Mouse (Mus musculus): Measurements from ENCODE around the gene Plppr1. TPM values are rescaled to one million over a fixed set of nuclear protein-coding genes. Genes with fewer than 3 reads are reported as not detected.
A peak's percentile ranks its signal among the peaks of the same experiment; 100 is the strongest.

The Plppr1 gene
- 51.6 and 53.5 TPM in 2 replicates for polyA plus RNA-seq (2015; fragmentation: Nextera tagmentation; extraction: Ambion mirVana)

- Histone ChIP-seq H3K4me3 (peak within 1 kb of the TSS; percentile 81), H3K27ac (replicated peaks) (peak within 1 kb of the TSS; percentile 92), H3K9ac (replicated peaks) (peak within 1 kb of the TSS; percentile 85), H3K36me3 (no peaks in the 10 kb centered on the region), H3K4me1 (peaks cover 37% of the 10 kb centered on the region), H3K27me3 (no peaks in the 10 kb centered on the region), H3K9me3 (no peaks in the 10 kb centered on the region), H3K4me2 (replicated peaks) (peak within 1 kb of the TSS; percentile 77)
- under 1% methylated on average over 21 of the region's 21 CpGs for WGBS
- peak; percentile 90 for ATAC-seq (replicated peaks)
Measured at GRCm38 (mm10) chr4:49059021-49059401, at the start of gene Plppr1. TSS of gene Plppr1 (plus strand) at chr4:49059273.

- H3K9ac ChIP-seq (replicated peaks) = no peak overlapping the region
- no peaks in the 10 kb centered on the region for H3K4me1 ChIP-seq
- H3K36me3 ChIP-seq = no peaks in the 10 kb centered on the region
- no peak overlapping the region for H3K27ac ChIP-seq (replicated peaks)
- ATAC-seq (replicated peaks) = no peak
- no peaks in the 10 kb centered on the region for H3K9me3 ChIP-seq
- H3K4me3 ChIP-seq = no peak overlapping the region
- H3K27me3 ChIP-seq = no peaks in the 10 kb centered on the region
- no peak overlapping the region for H3K4me2 ChIP-seq (replicated peaks)
Measured at GRCm38 (mm10) chr4:49016701-49017100, 42.4 kb upstream of the Plppr1 start.

GRCm38 (mm10) chr4:49023221-49023620 lies 35.9 kb upstream of the Plppr1 start:
- Histone ChIP-seq H3K4me3 (no peak overlapping the region), H3K36me3 (no peaks in the 10 kb centered on the region), H3K9ac (replicated peaks) (no peak overlapping the region), H3K4me2 (replicated peaks) (no peak overlapping the region), H3K27me3 (no peaks in the 10 kb centered on the region), H3K4me1 (no peaks in the 10 kb centered on the region), H3K9me3 (no peaks in the 10 kb centered on the region), H3K27ac (replicated peaks) (no peak overlapping the region)
- no peak for ATAC-seq (replicated peaks)
- 82% methylated on average over 1 of the region's 1 CpGs for WGBS

GRCm38 (mm10) chr4:49038311-49038710 lies 20.8 kb upstream of the Plppr1 start:
- 51% methylated on average over 4 of the region's 4 CpGs for WGBS
- no peak overlapping the region for H3K9ac ChIP-seq (replicated peaks)
- no peaks in the 10 kb centered on the region for H3K36me3 ChIP-seq
- no peak for ATAC-seq (replicated peaks)
- no peaks in the 10 kb centered on the region for H3K27me3 ChIP-seq
- H3K4me3 ChIP-seq = no peak overlapping the region
- no peak overlapping the region for H3K27ac ChIP-seq (replicated peaks)
- H3K9me3 ChIP-seq = no peaks in the 10 kb centered on the region
- peaks cover 12% of the 10 kb centered on the region for H3K4me1 ChIP-seq
- no peak overlapping the region for H3K4me2 ChIP-seq (replicated peaks)

GRCm38 (mm10) chr4:49039854-49040253 lies 19.2 kb upstream of the Plppr1 start:
- H3K9me3 ChIP-seq = no peaks in the 10 kb centered on the region
- no peak overlapping the region for H3K27ac ChIP-seq (replicated peaks)
- no peak overlapping the region for H3K9ac ChIP-seq (replicated peaks)
- no peaks in the 10 kb centered on the region for H3K27me3 ChIP-seq
- H3K4me1 ChIP-seq = peaks cover 12% of the 10 kb centered on the region
- WGBS = 67% methylated on average over 3 of the region's 3 CpGs
- H3K4me3 ChIP-seq = no peak overlapping the region
- ATAC-seq (replicated peaks) = no peak
- no peaks in the 10 kb centered on the region for H3K36me3 ChIP-seq
- no peak overlapping the region for H3K4me2 ChIP-seq (replicated peaks)

- H3K27ac ChIP-seq (replicated peaks) = peak overlapping the region; percentile 36
- 64% methylated on average over 1 of the region's 1 CpGs for WGBS
Measured at GRCm38 (mm10) chr4:49041655-49042054, 17.4 kb upstream of the Plppr1 start.

GRCm38 (mm10) chr4:49050628-49051027 lies 8.4 kb upstream of the Plppr1 start:
- no peak for ATAC-seq (replicated peaks)
- Histone ChIP-seq H3K4me1 (no peaks in the 10 kb centered on the region), H3K9ac (replicated peaks) (no peak overlapping the region), H3K4me2 (replicated peaks) (no peak overlapping the region), H3K27ac (replicated peaks) (no peak overlapping the region), H3K4me3 (no peak overlapping the region), H3K36me3 (no peaks in the 10 kb centered on the region), H3K9me3 (no peaks in the 10 kb centered on the region), H3K27me3 (no peaks in the 10 kb centered on the region)
- WGBS = 76% methylated on average over 1 of the region's 1 CpGs

More at GRCm38 (mm10) chr4:49041655-49042054, 17.4 kb upstream of the Plppr1 start:
- Histone ChIP-seq H3K9me3 (no peaks in the 10 kb centered on the region), H3K4me2 (replicated peaks) (no peak overlapping the region), H3K4me3 (no peak overlapping the region), H3K4me1 (peaks cover 12% of the 10 kb centered on the region), H3K9ac (replicated peaks) (no peak overlapping the region), H3K36me3 (no peaks in the 10 kb centered on the region), H3K27me3 (no peaks in the 10 kb centered on the region)
- peak; percentile 93 for ATAC-seq (replicated peaks)

GRCm38 (mm10) chr4:49057916-49058315 lies 1.2 kb upstream of the Plppr1 start:
- Histone ChIP-seq H3K9me3 (no peaks in the 10 kb centered on the region), H3K4me1 (peaks cover 36% of the 10 kb centered on the region), H3K4me2 (replicated peaks) (0 out of 2 replicates have a peak overlapping the region, but pooled peaks have one; percentile 77), H3K27me3 (no peaks in the 10 kb centered on the region), H3K27ac (replicated peaks) (no peak overlapping the region), H3K36me3 (no peaks in the 10 kb centered on the region), H3K9ac (replicated peaks) (0 out of 2 replicates have a peak overlapping the region, but pooled peaks have one; percentile 85), H3K4me3 (no peak overlapping the region)
- 19% methylated on average over 2 of the region's 2 CpGs for WGBS
- no peak for ATAC-seq (replicated peaks)

GRCm38 (mm10) chr4:49058557-49058956 lies 516 bp upstream of the Plppr1 start:
- WGBS = 2% methylated on average over 7 of the region's 7 CpGs
- Histone ChIP-seq H3K4me3 (peak overlapping the region; percentile 81), H3K27ac (replicated peaks) (peak overlapping the region; percentile 92), H3K36me3 (no peaks in the 10 kb centered on the region), H3K27me3 (no peaks in the 10 kb centered on the region), H3K9ac (replicated peaks) (peak overlapping the region; percentile 85), H3K4me1 (peaks cover 37% of the 10 kb centered on the region), H3K4me2 (replicated peaks) (peak overlapping the region; percentile 77), H3K9me3 (no peaks in the 10 kb centered on the region)
- peak; percentile 9; the same call in 1 of the 2 replicates for ATAC-seq (replicated peaks)

GRCm38 (mm10) chr4:49059402-49060381 lies 619 bp downstream of the Plppr1 start:
- Histone ChIP-seq H3K9me3 (no peaks in the 10 kb centered on the region), H3K4me3 (peak overlapping the region; percentile 81), H3K27me3 (no peaks in the 10 kb centered on the region), H3K36me3 (no peaks in the 10 kb centered on the region), H3K9ac (replicated peaks) (peak overlapping the region; percentile 85), H3K4me1 (peaks cover 37% of the 10 kb centered on the region), H3K4me2 (replicated peaks) (peak overlapping the region; percentile 77), H3K27ac (replicated peaks) (peak overlapping the region; percentile 92)
- ATAC-seq (replicated peaks) = peak; percentile 94
- WGBS = under 1% methylated on average over 62 of the region's 62 CpGs

- no peak for ATAC-seq (replicated peaks)
- peaks cover 6% of the 10 kb centered on the region; the same call in 1 of the 2 replicates for H3K4me1 ChIP-seq
- no peaks in the 10 kb centered on the region for H3K27me3 ChIP-seq
- no peak overlapping the region for H3K9ac ChIP-seq (replicated peaks)
- no peak overlapping the region for H3K4me2 ChIP-seq (replicated peaks)
- H3K36me3 ChIP-seq = no peaks in the 10 kb centered on the region
- H3K9me3 ChIP-seq = no peaks in the 10 kb centered on the region
- no peak overlapping the region for H3K4me3 ChIP-seq
- WGBS = 47% methylated on average over 4 of the region's 4 CpGs
- no peak overlapping the region for H3K27ac ChIP-seq (replicated peaks)
Measured at GRCm38 (mm10) chr4:49069471-49069870, 10.4 kb downstream of the Plppr1 start.

GRCm38 (mm10) chr4:49072886-49073285 lies 13.8 kb downstream of the Plppr1 start:
- Histone ChIP-seq H3K9ac (replicated peaks) (no peak overlapping the region), H3K27ac (replicated peaks) (no peak overlapping the region), H3K4me3 (no peak overlapping the region), H3K9me3 (no peaks in the 10 kb centered on the region), H3K27me3 (no peaks in the 10 kb centered on the region), H3K4me2 (replicated peaks) (no peak overlapping the region), H3K36me3 (no peaks in the 10 kb centered on the region), H3K4me1 (0 out of 2 replicates have a peak, but pooled peaks cover 2% of the 10 kb centered on the region)
- ATAC-seq (replicated peaks) = no peak
- WGBS = 55% methylated on average over 4 of the region's 4 CpGs
